Mouse (Mus musculus): ENCODE results near the gene Wfikkn1. TPM values are rescaled to one million over a fixed set of nuclear protein-coding genes. Genes with fewer than 3 reads are reported as not detected.
A peak's percentile ranks its signal among the peaks of the same experiment; 100 is the strongest.

Gene Wfikkn1
- polyA plus RNA-seq, 1 experiment from 2014 or later = 0.69 TPM

DNA sequence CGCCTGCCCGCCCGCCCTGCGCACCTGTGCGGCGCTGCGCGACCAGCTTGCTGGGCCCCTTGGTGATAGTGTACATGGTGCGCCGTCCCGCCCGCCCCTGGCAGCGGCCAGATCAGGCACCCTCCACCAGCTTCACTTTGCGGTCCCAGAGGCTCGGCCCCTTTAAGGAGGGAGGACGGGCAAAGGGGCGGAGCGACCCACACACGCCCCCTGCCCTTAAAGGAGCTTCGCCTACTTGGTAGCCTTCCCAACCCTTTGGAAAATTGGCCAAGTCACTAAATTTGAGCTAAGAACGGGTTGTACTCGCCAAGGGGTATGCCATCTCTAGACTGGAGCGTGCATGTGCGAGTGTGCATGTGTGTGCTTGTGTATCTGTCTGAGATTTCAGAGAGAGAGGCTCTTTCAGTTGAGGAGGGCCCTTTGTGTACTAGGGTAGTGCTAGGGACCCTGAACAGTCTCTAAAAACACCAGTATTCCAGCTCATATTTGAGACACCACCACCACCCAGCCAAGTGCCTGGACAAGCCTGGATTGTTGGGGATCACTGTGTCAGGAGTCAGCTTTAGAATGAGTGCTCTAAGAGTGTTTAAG, 12.0 kb downstream of the Wfikkn1 start, which contains the start of gene Mcrip2:
TSS of gene Mcrip2 (minus strand) at position 164 of the 591 bp plus-strand sequence.
- Histone ChIP-seq H3K27me3 (replicated peaks; ENCODE audit: control insufficient read depth, insufficient read depth, low read length) (no peaks in the 10 kb centered on the region), H3K36me3 (ENCODE audit: control insufficient read depth, insufficient read depth, low read length) (no peaks in the 10 kb centered on the region), H3K9ac (ENCODE audit: low read length) (peak within 1 kb of the TSS; percentile 34), H3K4me3 (ENCODE audit: low read depth, low read length) (peak within 1 kb of the TSS; percentile 72), H3K9me3 (ENCODE audit: control insufficient read depth, low read length) (no peaks in the 10 kb centered on the region), H3K27ac (ENCODE audit: low read depth) (no peak within 1 kb of the TSS), H3K4me1 (replicated peaks; ENCODE audit: control insufficient read depth, insufficient read depth, low read length) (peaks cover 7% of the 10 kb centered on the region; the same call in 1 of the 2 replicates), H3K4me2 (ENCODE audit: low read length) (peak within 1 kb of the TSS; percentile 70)
- WGBS = under 1% methylated on average over 15 of the region's 24 CpGs
- ATAC-seq (replicated peaks; ENCODE audit: low FRiP score, low TSS enrichment, low read depth) (peak; percentile 82), DNase-seq (ENCODE audit: low spot score) (peak; percentile 85)

DNA sequence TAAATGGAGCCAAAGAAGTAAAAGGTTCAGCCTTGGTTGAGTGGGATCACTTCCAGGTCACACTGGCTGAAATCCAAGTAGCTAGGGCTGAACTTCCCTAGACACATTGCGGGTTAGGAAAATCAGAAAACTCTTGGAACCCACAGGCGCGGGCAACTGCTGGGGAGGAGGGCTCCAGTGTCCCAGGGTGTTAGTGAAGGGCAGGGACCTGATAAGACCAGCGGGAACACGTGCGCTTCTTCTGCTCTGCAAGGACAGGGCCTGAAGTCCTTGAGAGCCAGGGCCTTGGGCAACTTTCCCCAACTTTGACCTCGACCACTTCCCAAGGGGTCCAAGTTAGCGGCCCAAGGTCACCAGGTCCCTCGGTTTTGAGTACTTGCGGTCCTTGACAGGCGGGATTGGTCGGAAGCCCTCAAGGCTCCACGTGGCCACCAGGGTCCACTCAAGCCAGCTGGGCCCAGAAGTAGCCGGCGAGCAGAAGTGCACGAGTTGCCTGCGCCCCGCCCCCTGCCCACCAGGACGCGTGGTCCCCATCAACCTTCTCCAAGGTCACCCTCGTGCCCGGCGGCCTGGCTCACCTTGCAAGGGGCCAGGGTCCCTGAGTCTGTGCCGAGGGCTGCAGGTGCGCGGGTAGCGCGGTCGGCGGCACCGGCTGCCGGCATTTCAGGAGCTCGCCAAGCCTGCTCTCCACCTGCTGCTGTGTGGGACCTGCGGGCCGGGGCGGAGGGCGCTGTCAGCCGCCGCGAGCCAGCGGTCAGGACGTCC, 12.6 kb downstream of the Wfikkn1 start:
- Histone ChIP-seq H3K9ac (ENCODE audit: low read length) (peak overlapping the region; percentile 34), H3K27me3 (replicated peaks; ENCODE audit: control insufficient read depth, insufficient read depth, low read length) (no peaks in the 10 kb centered on the region), H3K4me3 (ENCODE audit: low read depth, low read length) (peak overlapping the region; percentile 72), H3K4me2 (ENCODE audit: low read length) (peak overlapping the region; percentile 70), H3K27ac (ENCODE audit: low read depth) (no peak overlapping the region), H3K9me3 (ENCODE audit: control insufficient read depth, low read length) (no peaks in the 10 kb centered on the region), H3K36me3 (ENCODE audit: control insufficient read depth, insufficient read depth, low read length) (no peaks in the 10 kb centered on the region), H3K4me1 (replicated peaks; ENCODE audit: control insufficient read depth, insufficient read depth, low read length) (peaks cover 7% of the 10 kb centered on the region; the same call in 1 of the 2 replicates)
- ATAC-seq (replicated peaks; ENCODE audit: low FRiP score, low TSS enrichment, low read depth) (peak; percentile 61), DNase-seq (ENCODE audit: low spot score) (peak; percentile 73)
- under 1% methylated on average over 40 of the region's 42 CpGs for WGBS

DNA sequence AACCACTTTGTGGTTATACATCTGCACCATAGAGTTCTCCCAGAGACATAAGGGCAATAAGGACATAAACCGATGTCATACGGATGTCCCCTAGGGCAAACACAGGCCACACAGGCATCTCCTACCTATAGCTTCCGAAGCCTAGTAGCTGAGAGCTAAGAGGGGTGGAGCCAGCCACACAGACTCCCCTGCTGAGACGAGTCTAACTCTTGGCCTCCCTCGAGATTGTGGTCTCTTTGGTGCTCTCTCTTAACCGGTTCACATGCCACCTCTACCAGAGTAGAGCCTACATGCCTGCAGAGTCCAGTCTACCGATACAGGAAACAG, 13.2 kb downstream of the Wfikkn1 start:
- H3K27me3 ChIP-seq (replicated peaks; ENCODE audit: control insufficient read depth, insufficient read depth, low read length) = no peaks in the 10 kb centered on the region
- DNase-seq (ENCODE audit: low spot score) (no peak), ATAC-seq (replicated peaks; ENCODE audit: low FRiP score, low TSS enrichment, low read depth) (no peak)
- WGBS = 18% methylated on average over 7 of the region's 7 CpGs
- no peaks in the 10 kb centered on the region for H3K9me3 ChIP-seq (ENCODE audit: control insufficient read depth, low read length)
- H3K4me1 ChIP-seq (replicated peaks; ENCODE audit: control insufficient read depth, insufficient read depth, low read length) = peaks cover 7% of the 10 kb centered on the region; the same call in 1 of the 2 replicates
- no peaks in the 10 kb centered on the region for H3K36me3 ChIP-seq (ENCODE audit: control insufficient read depth, insufficient read depth, low read length)
- peak overlapping the region; percentile 34 for H3K9ac ChIP-seq (ENCODE audit: low read length)
- peak overlapping the region; percentile 70 for H3K4me2 ChIP-seq (ENCODE audit: low read length)
- H3K27ac ChIP-seq (ENCODE audit: low read depth) = no peak overlapping the region
- peak overlapping the region; percentile 72 for H3K4me3 ChIP-seq (ENCODE audit: low read depth, low read length)

- Histone ChIP-seq H3K36me3 (ENCODE audit: control insufficient read depth, insufficient read depth, low read length) (no peaks in the 10 kb centered on the region), H3K4me2 (ENCODE audit: low read length) (no peak overlapping the region), H3K4me3 (ENCODE audit: low read depth, low read length) (no peak overlapping the region), H3K4me1 (replicated peaks; ENCODE audit: control insufficient read depth, insufficient read depth, low read length) (peaks cover 7% of the 10 kb centered on the region; the same call in 1 of the 2 replicates), H3K27ac (ENCODE audit: low read depth) (no peak overlapping the region), H3K9ac (ENCODE audit: low read length) (no peak overlapping the region), H3K9me3 (ENCODE audit: control insufficient read depth, low read length) (no peaks in the 10 kb centered on the region), H3K27me3 (replicated peaks; ENCODE audit: control insufficient read depth, insufficient read depth, low read length) (no peaks in the 10 kb centered on the region)
- DNase-seq (ENCODE audit: low spot score) = no peak
- 83% methylated on average over 3 of the region's 3 CpGs for WGBS
- ATAC-seq (replicated peaks; ENCODE audit: low FRiP score, low TSS enrichment, low read depth) = no peak
Observed at GRCm38 (mm10) chr17:25866172-25866571, 14.5 kb downstream of the Wfikkn1 start.

GRCm38 (mm10) chr17:25865288-25865687, 15.4 kb downstream of the Wfikkn1 start:
- Histone ChIP-seq H3K4me2 (ENCODE audit: low read length) (no peak overlapping the region), H3K27me3 (replicated peaks; ENCODE audit: control insufficient read depth, insufficient read depth, low read length) (no peaks in the 10 kb centered on the region), H3K9ac (ENCODE audit: low read length) (no peak overlapping the region), H3K4me3 (ENCODE audit: low read depth, low read length) (no peak overlapping the region), H3K9me3 (ENCODE audit: control insufficient read depth, low read length) (no peaks in the 10 kb centered on the region), H3K36me3 (ENCODE audit: control insufficient read depth, insufficient read depth, low read length) (no peaks in the 10 kb centered on the region), H3K27ac (ENCODE audit: low read depth) (no peak overlapping the region), H3K4me1 (replicated peaks; ENCODE audit: control insufficient read depth, insufficient read depth, low read length) (peaks cover 14% of the 10 kb centered on the region; the same call in 1 of the 2 replicates)
- WGBS = 89% methylated on average over 11 of the region's 11 CpGs
- no peak for ATAC-seq (replicated peaks; ENCODE audit: low FRiP score, low TSS enrichment, low read depth)
- DNase-seq (ENCODE audit: low spot score) = no peak

DNA sequence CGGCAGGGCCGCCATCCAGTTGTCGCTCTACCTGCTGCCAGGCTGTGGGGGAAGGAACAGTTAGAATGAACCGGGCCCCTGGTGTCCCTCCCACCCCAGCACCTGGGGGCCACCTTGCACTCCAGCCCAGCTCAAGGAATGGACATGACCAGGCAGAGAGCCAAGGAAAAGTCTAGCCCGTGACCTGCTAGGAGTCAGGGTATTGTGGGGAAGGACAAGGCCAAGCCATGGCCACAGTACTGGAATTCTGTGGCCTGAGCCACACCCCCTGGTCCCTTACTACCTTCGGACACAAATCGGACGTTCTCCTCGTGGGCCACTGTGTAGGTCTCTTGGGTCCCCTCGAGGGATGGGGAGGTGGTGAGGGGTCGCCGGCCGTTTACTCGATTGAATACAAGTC, 16.3 kb downstream of the Wfikkn1 start:
- Histone ChIP-seq H3K27me3 (replicated peaks; ENCODE audit: control insufficient read depth, insufficient read depth, low read length) (no peaks in the 10 kb centered on the region), H3K36me3 (ENCODE audit: control insufficient read depth, insufficient read depth, low read length) (no peaks in the 10 kb centered on the region), H3K27ac (ENCODE audit: low read depth) (no peak overlapping the region), H3K4me2 (ENCODE audit: low read length) (no peak overlapping the region), H3K9ac (ENCODE audit: low read length) (no peak overlapping the region), H3K4me3 (ENCODE audit: low read depth, low read length) (no peak overlapping the region), H3K9me3 (ENCODE audit: control insufficient read depth, low read length) (no peaks in the 10 kb centered on the region), H3K4me1 (replicated peaks; ENCODE audit: control insufficient read depth, insufficient read depth, low read length) (peaks cover 16% of the 10 kb centered on the region)
- DNase-seq (ENCODE audit: low spot score) (no peak), ATAC-seq (replicated peaks; ENCODE audit: low FRiP score, low TSS enrichment, low read depth) (no peak)
- 89% methylated on average over 14 of the region's 14 CpGs for WGBS

GRCm38 (mm10) chr17:25863681-25864080, 17.0 kb downstream of the Wfikkn1 start:
- WGBS = 84% methylated on average over 6 of the region's 6 CpGs
- Histone ChIP-seq H3K4me3 (ENCODE audit: low read depth, low read length) (no peak overlapping the region), H3K36me3 (ENCODE audit: control insufficient read depth, insufficient read depth, low read length) (no peaks in the 10 kb centered on the region), H3K4me2 (ENCODE audit: low read length) (no peak overlapping the region), H3K9ac (ENCODE audit: low read length) (no peak overlapping the region), H3K27me3 (replicated peaks; ENCODE audit: control insufficient read depth, insufficient read depth, low read length) (no peaks in the 10 kb centered on the region), H3K9me3 (ENCODE audit: control insufficient read depth, low read length) (no peaks in the 10 kb centered on the region), H3K4me1 (replicated peaks; ENCODE audit: control insufficient read depth, insufficient read depth, low read length) (peaks cover 16% of the 10 kb centered on the region), H3K27ac (ENCODE audit: low read depth) (no peak overlapping the region)
- no peak for ATAC-seq (replicated peaks; ENCODE audit: low FRiP score, low TSS enrichment, low read depth)
- DNase-seq (ENCODE audit: low spot score) = no peak

- Histone ChIP-seq H3K9ac (ENCODE audit: low read length) (peak overlapping the region; percentile 75), H3K27ac (ENCODE audit: low read depth) (peak overlapping the region; percentile 83), H3K36me3 (ENCODE audit: control insufficient read depth, insufficient read depth, low read length) (no peaks in the 10 kb centered on the region; the same call in 1 of the 2 replicates), H3K27me3 (replicated peaks; ENCODE audit: control insufficient read depth, insufficient read depth, low read length) (no peaks in the 10 kb centered on the region), H3K4me1 (replicated peaks; ENCODE audit: control insufficient read depth, insufficient read depth, low read length) (peaks cover 9% of the 10 kb centered on the region), H3K4me3 (ENCODE audit: low read depth, low read length) (peak overlapping the region; percentile 63), H3K9me3 (ENCODE audit: control insufficient read depth, low read length) (no peaks in the 10 kb centered on the region), H3K4me2 (ENCODE audit: low read length) (peak overlapping the region; percentile 75)
- no peak for DNase-seq (ENCODE audit: low spot score)
- ATAC-seq (replicated peaks; ENCODE audit: low FRiP score, low TSS enrichment, low read depth) = no peak
- 11% methylated on average over 6 of the region's 6 CpGs for WGBS
Observed at GRCm38 (mm10) chr17:25861704-25862612, 18.7 kb downstream of the Wfikkn1 start.
